Mouse (Mus musculus) small intestine, adult 2 months (tissue): ENCODE measurements around the gene Prdm15.

Experiments used
- CTCF ChIP-seq: fragments of 200-500 bp; IDR thresholded peaks from 2 replicates; pipeline ENCODE4 v1.5.1; 2012; ENCODE audit warnings: low read depth, mild to moderate bottlenecking, control low read depth, inconsistent platforms, low read length, moderate library complexity, mixed read lengths; ENCODE audit not compliant: insufficient replicate concordance, insufficient read length; ENCODE audit errors: extremely low read depth
- POLR2A ChIP-seq: fragments of 200-500 bp; IDR thresholded peaks from 2 replicates; pipeline ENCODE4 v1.6.1; 2012; ENCODE audit warnings: low read depth, mild to moderate bottlenecking, control low read depth, inconsistent platforms, low read length, moderate library complexity

- TF ChIP-seq CTCF (no peak), POLR2A (no peak)
Observed at GRCm38 (mm10) chr16:97763990-97764340, 87.7 kb downstream of the Prdm15 start.
